Mouse (Mus musculus) MEL-GATA-1-ER (cell line): ENCODE data around the gene B4galnt2.
"Not testable (repeated sequence)": the region's sequence is repeated elsewhere in the genome, so short reads cannot be mapped to it uniquely, and the experiment has no call there.

ENCODE experiments used
- DNase-seq: peaks from one replicate; pipeline ENCODE4 v3.0.0-alpha.2; 2012; ENCODE audit warnings: low read depth; ENCODE audit errors: extremely low read depth

The B4galnt2 gene

GRCm38 (mm10) chr11:95896446-95897179 lies 18.1 kb downstream of the B4galnt2 start:
- peak; percentile 25 for DNase-seq

DNA sequence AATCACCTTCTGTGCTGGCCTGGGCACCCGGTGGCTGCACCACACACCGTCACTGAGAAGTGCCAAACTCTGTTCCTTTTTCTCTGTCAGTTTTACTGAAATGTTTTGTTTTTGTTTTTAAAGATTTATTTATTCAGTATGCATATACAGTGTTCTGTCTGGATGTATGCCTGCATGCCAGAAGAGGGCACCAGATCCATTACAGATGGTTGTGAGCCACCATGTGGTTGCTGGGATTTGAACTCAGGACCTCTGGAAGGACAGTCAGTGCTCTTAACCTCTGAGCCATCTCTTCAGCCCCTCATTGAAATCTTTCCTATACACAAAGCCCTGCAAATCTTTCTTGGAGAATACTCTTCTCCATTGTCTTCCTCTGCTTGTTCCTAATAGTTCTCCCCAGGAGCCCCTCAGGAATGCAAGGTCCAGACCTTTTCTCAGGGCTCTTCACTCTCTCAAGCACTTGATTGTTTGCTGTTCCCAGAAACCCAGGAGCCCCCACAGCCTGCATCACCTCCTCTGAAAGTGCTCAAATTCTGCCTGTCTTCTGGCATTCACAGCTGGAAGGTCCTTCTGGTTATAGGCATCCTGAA lies 24.1 kb downstream of the B4galnt2 start:
- DNase-seq, result no peak

DNA sequence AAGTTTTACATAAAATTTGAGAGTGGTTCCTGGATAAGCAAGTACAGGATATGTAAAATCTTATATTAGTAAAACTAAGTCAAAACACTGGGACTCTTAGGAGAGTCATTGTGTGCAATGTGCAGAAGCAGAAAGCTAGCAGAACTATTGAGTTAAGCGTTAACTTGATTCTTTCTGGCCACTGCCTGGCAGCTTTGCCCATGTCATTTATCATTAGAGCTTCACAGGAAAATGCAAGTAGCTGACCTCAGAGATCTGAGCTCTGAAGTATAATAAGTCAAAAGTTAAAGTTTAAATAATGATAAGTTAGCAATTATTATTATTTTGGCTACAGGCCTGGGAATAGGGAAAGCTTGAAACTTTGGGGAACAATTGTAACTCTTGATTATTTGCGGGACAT lies 34.8 kb downstream of the B4galnt2 start:
- DNase-seq, result not testable (repeated sequence)

- peak; percentile 55 for DNase-seq
Observed at GRCm38 (mm10) chr11:95876296-95876695, 38.4 kb downstream of the B4galnt2 start.

DNA sequence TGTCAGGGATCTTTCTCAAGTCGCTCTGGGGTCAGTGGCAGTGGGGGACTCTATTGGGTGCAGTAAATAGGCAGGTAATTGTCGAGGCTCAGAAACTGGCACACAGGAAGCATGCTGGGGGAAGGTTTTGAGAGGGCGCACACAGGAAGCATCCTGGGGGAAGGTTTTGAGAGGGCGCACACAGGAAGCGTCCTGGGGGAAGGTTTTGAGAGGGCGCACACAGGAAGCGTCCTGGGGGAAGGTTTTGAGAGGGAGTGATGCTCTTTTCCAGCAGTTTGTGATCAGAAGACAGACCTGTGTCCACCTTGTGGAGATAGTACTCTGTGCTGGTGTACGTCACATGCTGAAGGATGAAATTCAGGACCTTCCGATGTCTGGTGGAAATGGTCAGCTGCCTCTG lies 38.9 kb downstream of the B4galnt2 start:
- DNase-seq, result peak; percentile 35

GRCm38 (mm10) chr11:95869918-95870470 lies 44.7 kb downstream of the B4galnt2 start:
- peak; percentile 39 for DNase-seq

- no peak for DNase-seq
Observed at GRCm38 (mm10) chr11:95869442-95869841, 45.2 kb downstream of the B4galnt2 start.

GRCm38 (mm10) chr11:95861397-95861796 lies 53.3 kb downstream of the B4galnt2 start:
- no peak for DNase-seq

- peak; percentile 40 for DNase-seq
Observed at GRCm38 (mm10) chr11:95860071-95860490, 54.6 kb downstream of the B4galnt2 start.

GRCm38 (mm10) chr11:95859468-95859855 lies 55.2 kb downstream of the B4galnt2 start:
- peak; percentile 66 for DNase-seq

GRCm38 (mm10) chr11:95858528-95859467 lies 55.9 kb downstream of the B4galnt2 start:
- peak; percentile 96 for DNase-seq

DNA sequence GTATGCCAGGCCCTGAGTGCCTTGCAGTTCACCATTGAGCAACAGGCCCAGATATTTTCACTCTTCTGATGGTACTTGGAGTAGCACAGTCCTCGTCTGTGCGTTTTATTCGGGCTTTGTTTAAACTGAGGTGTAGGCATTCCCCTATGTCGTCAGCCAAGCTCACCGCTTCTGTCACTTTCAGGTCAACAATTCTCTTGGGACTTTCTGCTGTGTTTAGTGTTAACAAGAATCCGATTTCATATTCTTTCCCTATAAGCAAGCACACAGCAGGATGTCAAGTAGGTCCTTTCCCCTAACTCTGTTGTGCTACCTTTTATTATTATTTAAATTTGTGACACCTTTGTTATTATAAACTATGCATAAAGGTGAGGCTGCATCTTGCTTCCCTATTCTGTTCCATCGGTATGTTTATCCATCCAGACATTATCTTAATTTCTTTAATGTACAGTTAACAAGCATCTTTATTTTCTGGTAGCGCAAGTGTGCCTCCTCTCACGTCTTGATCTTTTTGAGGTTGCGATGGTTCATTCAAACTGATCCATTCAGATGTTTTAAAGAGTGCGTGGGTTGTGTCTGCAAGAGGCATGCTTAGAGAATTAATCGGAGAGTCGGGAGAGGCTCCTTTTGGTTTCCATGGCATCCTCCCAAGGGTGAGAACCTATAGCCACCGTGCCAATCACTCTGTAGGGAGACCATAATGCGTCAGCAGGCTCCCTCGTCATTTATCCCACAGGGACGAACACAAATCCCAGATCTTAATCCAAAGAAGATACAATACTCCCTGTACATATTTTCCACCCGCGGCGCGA lies 56.8 kb downstream of the B4galnt2 start:
- DNase-seq, result peak; percentile 19

- no peak for DNase-seq
Observed at GRCm38 (mm10) chr11:95857306-95857705, 57.4 kb downstream of the B4galnt2 start.

DNA sequence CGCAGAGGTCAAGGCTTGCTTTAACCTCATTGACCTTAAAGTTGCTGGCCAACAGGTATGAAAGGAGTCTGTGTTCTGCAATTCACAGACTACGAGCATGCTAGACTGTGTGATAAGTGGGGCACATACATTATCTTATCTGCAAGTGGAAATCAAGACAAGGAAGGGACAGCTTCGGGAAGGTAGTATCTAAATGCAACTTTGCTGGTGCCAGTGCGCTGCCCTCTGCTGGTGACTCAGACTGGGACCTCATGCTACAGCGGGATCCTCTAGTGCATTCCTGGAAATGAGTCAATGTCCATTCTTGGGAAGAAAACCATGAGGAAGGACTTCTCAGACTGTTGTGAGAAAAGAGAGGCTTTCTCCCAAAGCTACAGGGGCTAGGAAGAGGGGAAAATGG lies 61.0 kb downstream of the B4galnt2 start:
- DNase-seq, result no peak

DNA sequence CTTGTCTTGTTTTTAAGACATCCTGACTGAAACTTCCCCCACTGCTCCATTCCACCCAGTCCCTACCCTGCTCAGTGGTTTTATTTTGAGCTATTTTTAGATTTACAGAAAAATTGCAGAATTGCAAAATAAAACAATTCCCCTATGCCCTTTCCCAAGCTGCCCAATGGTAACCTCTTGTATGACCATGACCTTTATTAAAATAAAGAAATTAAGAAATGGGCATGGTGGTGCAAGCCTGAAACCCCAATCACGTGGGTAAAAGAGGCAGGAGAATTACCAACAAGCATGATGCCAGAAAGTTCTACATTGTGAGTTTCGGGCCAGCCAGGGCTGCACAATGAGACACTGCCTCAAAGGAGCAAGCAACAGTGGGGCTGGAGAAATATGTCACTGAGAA lies 63.8 kb downstream of the B4galnt2 start:
- no peak for DNase-seq

- no peak for DNase-seq
Observed at GRCm38 (mm10) chr11:95844935-95845334, 69.8 kb downstream of the B4galnt2 start.

- DNase-seq, result no peak
Observed at GRCm38 (mm10) chr11:95843421-95843950, 71.2 kb downstream of the B4galnt2 start.

DNA sequence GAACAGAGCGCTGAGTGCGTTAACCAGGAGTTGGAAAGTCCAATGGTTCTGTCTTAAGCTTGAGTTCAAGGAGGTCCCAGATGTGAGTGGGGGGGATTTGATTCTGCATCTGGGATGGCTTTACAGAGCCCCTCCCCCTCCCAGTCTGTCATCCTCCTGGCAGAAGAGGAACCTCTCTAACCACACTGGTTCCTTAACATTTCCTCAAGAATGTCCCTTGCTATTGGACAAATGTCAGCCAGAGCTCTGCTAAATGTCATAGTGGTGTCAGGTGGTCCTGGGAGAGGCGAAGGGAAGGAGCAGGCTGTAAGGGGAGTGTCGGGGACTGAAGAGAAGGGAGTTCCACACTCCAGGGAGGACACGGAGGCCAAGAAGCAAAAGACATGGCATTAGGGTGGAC lies 71.7 kb downstream of the B4galnt2 start:
- DNase-seq, result peak; percentile 54

GRCm38 (mm10) chr11:95842074-95842681 lies 72.5 kb downstream of the B4galnt2 start, which contains the start of gene Abi3:
Gene Abi3 (minus strand): TSS chr11:95842476.
- no peak for DNase-seq

DNA sequence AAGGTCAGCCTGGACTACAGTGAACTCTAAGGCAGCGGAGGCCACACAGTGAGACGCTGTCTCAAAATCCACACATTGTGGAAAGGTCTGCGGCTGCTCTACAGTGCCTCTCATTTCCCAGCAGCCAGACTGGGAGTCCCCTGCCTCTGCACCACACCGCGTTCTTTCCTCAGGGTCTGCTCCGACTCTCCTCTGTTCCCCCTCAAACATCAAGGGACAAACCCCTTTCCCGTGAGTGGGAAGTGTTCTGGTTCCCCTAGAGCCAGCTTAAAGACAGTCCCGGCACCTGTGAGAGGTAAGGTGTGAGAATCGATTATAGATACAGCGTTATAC lies 73.2 kb downstream of the B4galnt2 start:
- DNase-seq, result no peak
